Comparison of ENCODE assay signal across 9 mouse cellular contexts in the genomic region with DNA sequence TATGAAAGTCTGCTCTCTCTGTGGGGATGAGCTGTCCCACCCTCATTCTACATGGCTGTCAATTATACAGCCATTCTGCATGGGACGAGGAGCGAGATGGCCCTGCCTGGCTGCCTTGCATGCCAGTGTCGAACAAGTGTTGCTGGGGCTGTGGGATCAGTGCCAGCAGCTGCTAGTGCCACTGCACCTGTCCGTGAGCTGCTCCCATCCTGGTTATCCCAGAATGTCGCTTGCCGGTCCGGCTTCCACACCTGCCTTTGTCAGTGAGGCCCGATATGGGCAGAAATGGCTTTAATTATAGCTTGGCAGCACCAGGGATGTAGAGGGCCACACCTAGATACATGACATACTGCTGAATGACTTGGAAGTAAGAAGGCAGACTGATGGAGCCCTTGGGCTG.
"Had no signal": no experiment of that assay in that cellular context is flagged by ENCODE, and none has a peak within 500 bp of the region (broad histone marks: within the 10 kb centered on the region; RNA-seq: fewer than 3 reads in every experiment).

No protein-coding gene starts in this region.

- DNase-seq: kidney, adult 11 months; kidney, adult 9 months; kidney, postnatal 36 days; lung, adult 18-20 months; midbrain, embryonic 14.5 days; thymus, adult 2 months had no signal

- H3K27ac ChIP-seq: kidney, postnatal 0 days; liver, embryonic 14.5 days; midbrain, embryonic 10.5 days had no signal

- H3K9me3 ChIP-seq: midbrain, embryonic 10.5 days had no signal

- H3K9ac ChIP-seq: liver, embryonic 14.5 days had no signal
